Mouse (Mus musculus) CH12F3 (cell line): Measurements from ENCODE around the gene Cacna1e.

Experiments used
- in situ Hi-C: fragments of 300-500 bp; cut with MboI; formaldehyde crosslinking; loops from 2 replicates; pipeline ENCODE4 v1.14.3; 2020; ENCODE audit warnings: low sequenced_read_pairs

The Cacna1e gene

GRCm38 (mm10) chr1:154787418-154787817, 96.9 kb downstream of the Cacna1e start:
- in situ Hi-C loops = loop anchor here (5.0 to 25.0 kb wide), 3 partner anchors 215 to 750 kb away; no protein-coding TSS in a partner anchor

- in situ Hi-C loops = loop anchor here (5.0 to 25.0 kb wide), 3 partner anchors 216 to 751 kb away; no protein-coding TSS in a partner anchor
Measured at GRCm38 (mm10) chr1:154786243-154786669, 98.0 kb downstream of the Cacna1e start.

GRCm38 (mm10) chr1:154784862-154785261, 99.4 kb downstream of the Cacna1e start:
- in situ Hi-C loops = loop anchor here (5.0 to 25.0 kb wide), 3 partner anchors 217 to 752 kb away; no protein-coding TSS in a partner anchor

GRCm38 (mm10) chr1:154783521-154783920, 100.8 kb downstream of the Cacna1e start:
- in situ Hi-C loops = loop anchor here (10.0 to 25.0 kb wide), 2 partner anchors 441 to 754 kb away; no protein-coding TSS in a partner anchor

- in situ Hi-C loops = loop anchor here (10.0 to 25.0 kb wide), 2 partner anchors 445 to 757 kb away; no protein-coding TSS in a partner anchor
Measured at GRCm38 (mm10) chr1:154779908-154780514, 104.3 kb downstream of the Cacna1e start.

- in situ Hi-C loops = loop anchor here (25.0 kb wide), 1 partner anchor 761 kb away; no protein-coding TSS in a partner anchor
Measured at GRCm38 (mm10) chr1:154776344-154776743, 108.0 kb downstream of the Cacna1e start.

- in situ Hi-C loops = no loop called here
Measured at GRCm38 (mm10) chr1:154774468-154774867, 109.8 kb downstream of the Cacna1e start.

- in situ Hi-C loops = no loop called here
Measured at GRCm38 (mm10) chr1:154771111-154771510, 113.2 kb downstream of the Cacna1e start.

- in situ Hi-C loops = no loop called here
Measured at GRCm38 (mm10) chr1:154770542-154770941, 113.8 kb downstream of the Cacna1e start.

GRCm38 (mm10) chr1:154763132-154763531, 121.2 kb downstream of the Cacna1e start:
- in situ Hi-C loops = no loop called here

- in situ Hi-C loops = no loop called here
Measured at GRCm38 (mm10) chr1:154752081-154752480, 132.2 kb downstream of the Cacna1e start.

GRCm38 (mm10) chr1:154748531-154748930, 135.8 kb downstream of the Cacna1e start:
- in situ Hi-C loops = no loop called here

GRCm38 (mm10) chr1:154745241-154745640, 139.1 kb downstream of the Cacna1e start:
- in situ Hi-C loops = no loop called here

- in situ Hi-C loops = loop anchor here (5.0 kb wide), 1 partner anchor 443 kb away; no protein-coding TSS in a partner anchor
Measured at GRCm38 (mm10) chr1:154730411-154730961, 153.8 kb downstream of the Cacna1e start.

GRCm38 (mm10) chr1:154729269-154729980, 154.9 kb downstream of the Cacna1e start:
- in situ Hi-C loops = no loop called here

GRCm38 (mm10) chr1:154728682-154729081, 155.6 kb downstream of the Cacna1e start:
- in situ Hi-C loops = no loop called here

GRCm38 (mm10) chr1:154727696-154728095, 156.6 kb downstream of the Cacna1e start:
- in situ Hi-C loops = no loop called here

GRCm38 (mm10) chr1:154726361-154727161, 157.7 kb downstream of the Cacna1e start:
- in situ Hi-C loops = no loop called here

GRCm38 (mm10) chr1:154725356-154726320, 158.7 kb downstream of the Cacna1e start:
- in situ Hi-C loops = no loop called here
